Mouse (Mus musculus) heart, embryonic 15.5 days (tissue): Measurements from ENCODE around the gene Psmd8. TPM values are rescaled to one million over a fixed set of nuclear protein-coding genes. Genes with fewer than 3 reads are reported as not detected.
A peak's percentile ranks its signal among the peaks of the same experiment; 100 is the strongest.

Experiments used
- ATAC-seq: fragments of 200-750 bp; cut with Nextera tagmentation; replicated peaks from 2 replicates; pipeline ENCODE4 v1.8.0; 2017; ENCODE audit warnings: low read depth, moderate TSS enrichment; ENCODE audit not compliant: insufficient number of reproducible peaks, insufficient read depth, low FRiP score
- H3K27ac ChIP-seq: fragments of 300-500 bp; sonication (generic); 2 replicates; pipeline ENCODE4 v1.5.1; 2015; ENCODE audit warnings: mild to moderate bottlenecking, inconsistent platforms
- H3K27me3 ChIP-seq: fragments of 300-500 bp; sonication (generic); 2 replicates; pipeline ENCODE4 v1.6.1; 2015; ENCODE audit warnings: inconsistent platforms
- H3K36me3 ChIP-seq: fragments of 300-500 bp; sonication (generic); 2 replicates; pipeline ENCODE4 v1.6.1; 2015; ENCODE audit warnings: mild to moderate bottlenecking, inconsistent platforms
- H3K4me1 ChIP-seq: fragments of 300-500 bp; sonication (generic); replicated peaks from 2 replicates; pipeline ENCODE4 v1.6.1; 2015; ENCODE audit warnings: inconsistent platforms
- H3K4me2 ChIP-seq: fragments of 300-500 bp; sonication (generic); 2 replicates; pipeline ENCODE4 v1.6.1; 2015; ENCODE audit warnings: inconsistent platforms, mild to moderate bottlenecking, moderate library complexity
- H3K4me3 ChIP-seq: fragments of 300-500 bp; sonication (generic); 2 replicates; pipeline ENCODE4 v1.5.1; 2015; ENCODE audit warnings: mild to moderate bottlenecking, inconsistent platforms
- H3K9ac ChIP-seq: fragments of 300-500 bp; sonication (generic); 2 replicates; pipeline ENCODE4 v1.6.1; 2015; ENCODE audit warnings: mild to moderate bottlenecking, inconsistent platforms
- H3K9me3 ChIP-seq: fragments of 300-500 bp; sonication (generic); replicated peaks from 2 replicates; pipeline ENCODE4 v1.6.1; 2016; ENCODE audit warnings: inconsistent platforms
- WGBS: fragments of 180-500 bp; shearing (Covaris S2); methylation state at CpG from one replicate; pipeline ENCODE4 v1.1.7; 2015; ENCODE audit warnings: mixed read lengths; 5-methylcytosine and 5-hydroxymethylcytosine counted together
- polyA plus RNA-seq: library from polyadenylated mRNA; unstranded; fragments of >200 nt; fragmentation: Nextera tagmentation; extraction: Ambion mirVana; gene quantifications from 2 replicates; pipeline ENCODE4 v1.2.1, GENCODE M21; 2015

Gene Psmd8
- polyA plus RNA-seq, 1 experiment from 2014 or later = 204 TPM

GRCm38 (mm10) chr7:29126173-29126915 lies 54.2 kb downstream of the Psmd8 start:
- no peaks in the 10 kb centered on the region for H3K36me3 ChIP-seq
- no peak for ATAC-seq
- no peak overlapping the region for H3K9ac ChIP-seq
- no peak overlapping the region for H3K27ac ChIP-seq
- 28% methylated on average over 7 of the region's 7 CpGs for WGBS
- no peaks in the 10 kb centered on the region for H3K9me3 ChIP-seq
- H3K4me1 ChIP-seq = peaks cover 14% of the 10 kb centered on the region
- no peak overlapping the region for H3K4me3 ChIP-seq
- no peak overlapping the region for H3K4me2 ChIP-seq
- peaks cover 8% of the 10 kb centered on the region; the same call in 1 of the 2 replicates for H3K27me3 ChIP-seq

GRCm38 (mm10) chr7:29124970-29125369 lies 55.5 kb downstream of the Psmd8 start, which contains the start of gene Ryr1:
Gene Ryr1, minus strand, starts transcription at chr7:29125179.
- Histone ChIP-seq H3K36me3 (no peaks in the 10 kb centered on the region), H3K27me3 (peaks cover 5% of the 10 kb centered on the region; the same call in 1 of the 2 replicates), H3K9me3 (no peaks in the 10 kb centered on the region), H3K27ac (no peak within 1 kb of the TSS), H3K4me2 (peak within 1 kb of the TSS; percentile 64), H3K4me1 (peaks cover 14% of the 10 kb centered on the region), H3K9ac (no peak within 1 kb of the TSS), H3K4me3 (peak within 1 kb of the TSS; percentile 38)
- no peak; the same call in 1 of the 2 replicates for ATAC-seq
- WGBS = under 1% methylated on average over 16 of the region's 16 CpGs

Other genes starting within 250 kb of the Psmd8 start
- 236 and 281 TPM in 2 replicates for gene Actn4, start 218.4 kb downstream of the Psmd8 start, polyA plus RNA-seq
- 239 and 261 TPM in 2 replicates for gene Eif3k, start 198.8 kb downstream of the Psmd8 start, polyA plus RNA-seq
- 2.8 and 7.6 TPM in 2 replicates for gene Map4k1, start 198.7 kb downstream of the Psmd8 start, polyA plus RNA-seq
- gene Ryr1, start 55.5 kb downstream of the Psmd8 start, polyA plus RNA-seq = 0.09 and 0.15 TPM in 2 replicates
- 0.39 and 0.90 TPM in 2 replicates for gene Rasgrp4, start 45.9 kb downstream of the Psmd8 start, polyA plus RNA-seq
- gene Fam98c, start 24.5 kb downstream of the Psmd8 start, polyA plus RNA-seq = 15.6 and 19.9 TPM in 2 replicates
- gene Ggn, start 10.5 kb downstream of the Psmd8 start, polyA plus RNA-seq = 0.28 and 0.53 TPM in 2 replicates
- 1.2 and 1.5 TPM in 2 replicates for gene Spred3, start 10.3 kb downstream of the Psmd8 start, polyA plus RNA-seq
- gene Catsperg1, start 33.3 kb upstream of the Psmd8 start, polyA plus RNA-seq = 0.25 and 0.84 TPM in 2 replicates
- gene Kcnk6, start 51.8 kb upstream of the Psmd8 start, polyA plus RNA-seq = 1.4 and 2.0 TPM in 2 replicates
- 98.2 and 107 TPM in 2 replicates for gene Yif1b, start 57.6 kb upstream of the Psmd8 start, polyA plus RNA-seq
- 6.3 and 7.1 TPM in 2 replicates for gene 2200002D01Rik, start 67.8 kb upstream of the Psmd8 start, polyA plus RNA-seq
- 77.9 and 125 TPM in 2 replicates for gene Spint2, start 101.2 kb upstream of the Psmd8 start, polyA plus RNA-seq
- gene Ppp1r14a, start 108.6 kb upstream of the Psmd8 start, polyA plus RNA-seq = 17.0 and 20.8 TPM in 2 replicates
- gene Dpf1, start 123.2 kb upstream of the Psmd8 start, polyA plus RNA-seq = 2.6 and 3.9 TPM in 2 replicates